Mouse (Mus musculus) gastrocnemius, postnatal 4 days (tissue): ENCODE measurements around the gene Zfp358. TPM values are rescaled to one million over a fixed set of nuclear protein-coding genes. Genes with fewer than 3 reads are reported as not detected.

Experiments used
- DNase-seq, 2 experiments: peaks; one replicate each; pipeline ENCODE4 v3.0.0; 2021 to 2022; ENCODE audit warnings: low spot score in 2 of 2, mixed read lengths in 2 of 2
- long read RNA-seq, 2 experiments: library from polyadenylated mRNA; stranded (forward); transcript quantifications; one replicate each; pipeline ENCODE4 v2.0.0; 2021
- total RNA-seq, 2 experiments: library from RNA; stranded (reverse); gene quantifications; 2 replicates each; pipeline ENCODE4 v1.2.3; 2021

Gene Zfp358
- 10 to 100 TPM; 22.3 to 23.6 TPM for total RNA-seq
- long read RNA-seq, experiment 1, transcript Zfp358-201 (2 exons, 1,999 nt): major isoform, 18 of 21 reads
- long read RNA-seq, experiment 1, partial matches to known transcripts: 0 of 21 reads
- long read RNA-seq, experiment 1, other reads (novel, unspliced or antisense): 0 of 21 reads
- long read RNA-seq, experiment 2, transcript Zfp358-201 (2 exons, 1,999 nt): major isoform, 22 of 26 reads
- long read RNA-seq, experiment 2, partial matches to known transcripts: 0 of 26 reads
- long read RNA-seq, experiment 2, other reads (novel, unspliced or antisense): 0 of 26 reads

- DNase-seq: peak; percentile 68 to 83
These were observed at the start of gene Zfp358 for GRCm38 (mm10) chr8:3492901-3493844. Gene Zfp358, plus strand, starts transcription at chr8:3493138.

- DNase-seq: no peak
These were observed 43.7 kb upstream of the Zfp358 start for GRCm38 (mm10) chr8:3449226-3449625.

GRCm38 (mm10) chr8:3450670-3451069 lies 42.3 kb upstream of the Zfp358 start:
- peak in 1 of 2 experiments; percentile 50 for DNase-seq

GRCm38 (mm10) chr8:3451992-3452391 lies 40.9 kb upstream of the Zfp358 start:
- no peak for DNase-seq

DNA sequence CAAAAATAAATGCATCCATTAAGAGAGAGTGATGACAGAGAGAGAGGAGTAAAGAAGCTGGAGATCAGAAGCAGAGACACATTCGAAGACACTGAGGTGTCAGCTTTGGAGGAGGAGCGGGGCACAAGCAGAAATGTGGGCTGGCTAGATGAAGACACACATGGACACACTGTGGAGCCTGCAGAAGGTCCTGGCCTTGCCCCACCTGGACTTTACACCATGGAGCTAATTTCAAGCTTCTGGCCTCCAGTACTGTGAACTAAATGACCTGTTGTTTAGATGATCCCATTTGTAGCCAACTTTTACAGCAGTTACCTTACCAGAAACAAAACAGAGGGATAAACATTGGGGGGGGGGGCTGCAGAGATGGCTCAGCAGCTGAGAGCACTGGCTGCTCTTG lies 29.7 kb upstream of the Zfp358 start:
- no peak for DNase-seq

GRCm38 (mm10) chr8:3464309-3464708 lies 28.6 kb upstream of the Zfp358 start:
- DNase-seq: peak in 1 of 2 experiments; percentile 29

GRCm38 (mm10) chr8:3467006-3467885 lies 25.7 kb upstream of the Zfp358 start, which contains the start of gene Pex11g:
Gene Pex11g, minus strand, starts transcription at chr8:3467680.
- DNase-seq: peak; percentile 93 to 98

DNA sequence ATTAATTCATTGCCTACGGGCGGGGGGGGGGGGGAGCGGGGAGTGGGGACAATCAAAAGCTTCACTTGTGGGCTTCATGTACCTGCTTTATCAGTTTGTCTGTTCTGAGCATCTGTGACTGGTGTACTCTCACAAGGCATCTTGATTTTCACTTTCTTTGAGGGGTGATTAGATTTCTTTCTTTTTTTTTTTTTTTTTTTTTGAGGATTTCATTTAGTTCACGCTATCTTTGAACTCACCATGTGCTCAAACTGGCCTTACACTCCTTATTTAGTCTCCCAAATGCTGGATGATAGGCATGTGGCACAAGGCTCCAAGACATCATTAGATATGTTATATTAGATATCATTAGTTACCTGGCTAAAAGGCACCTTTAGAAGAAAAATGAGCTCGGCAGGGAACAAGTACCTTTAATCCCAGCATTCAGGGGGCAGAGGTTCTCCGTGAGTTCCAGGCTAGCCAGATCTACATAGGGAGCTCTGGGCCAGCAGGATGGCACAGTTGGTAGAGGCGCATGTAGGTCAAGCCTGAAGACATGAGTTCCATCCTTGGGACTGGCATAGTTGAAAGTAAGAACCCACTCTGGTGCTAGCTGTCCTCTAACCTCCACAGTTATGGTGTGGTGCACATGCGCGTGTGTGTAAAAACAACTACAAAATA lies 24.9 kb upstream of the Zfp358 start:
- DNase-seq: no peak

- no peak for DNase-seq
These were observed 24.1 kb upstream of the Zfp358 start for GRCm38 (mm10) chr8:3468838-3469237.

DNA sequence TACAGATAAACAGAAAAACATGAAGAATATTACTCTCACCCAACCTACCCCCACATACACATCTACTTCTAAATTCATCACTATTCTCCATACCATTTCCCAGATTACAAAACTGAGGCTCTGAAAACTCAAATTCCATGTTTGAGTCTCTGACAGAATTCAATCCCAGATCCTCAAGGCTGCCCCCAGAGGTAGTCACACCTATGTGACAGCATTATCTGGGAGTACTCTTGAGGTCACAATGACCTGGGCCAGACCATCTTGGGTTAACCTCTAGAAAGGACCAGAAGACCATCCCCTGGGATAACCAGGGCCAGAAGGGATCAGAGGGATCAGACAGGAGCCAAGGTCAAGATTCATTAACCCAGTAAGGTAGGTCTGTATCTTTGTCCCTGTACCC lies 22.4 kb upstream of the Zfp358 start, which contains the start of gene Tex45:
Tex45 (plus strand) TSS at position 301 of the 400 bp plus-strand sequence.
- DNase-seq: no peak

DNA sequence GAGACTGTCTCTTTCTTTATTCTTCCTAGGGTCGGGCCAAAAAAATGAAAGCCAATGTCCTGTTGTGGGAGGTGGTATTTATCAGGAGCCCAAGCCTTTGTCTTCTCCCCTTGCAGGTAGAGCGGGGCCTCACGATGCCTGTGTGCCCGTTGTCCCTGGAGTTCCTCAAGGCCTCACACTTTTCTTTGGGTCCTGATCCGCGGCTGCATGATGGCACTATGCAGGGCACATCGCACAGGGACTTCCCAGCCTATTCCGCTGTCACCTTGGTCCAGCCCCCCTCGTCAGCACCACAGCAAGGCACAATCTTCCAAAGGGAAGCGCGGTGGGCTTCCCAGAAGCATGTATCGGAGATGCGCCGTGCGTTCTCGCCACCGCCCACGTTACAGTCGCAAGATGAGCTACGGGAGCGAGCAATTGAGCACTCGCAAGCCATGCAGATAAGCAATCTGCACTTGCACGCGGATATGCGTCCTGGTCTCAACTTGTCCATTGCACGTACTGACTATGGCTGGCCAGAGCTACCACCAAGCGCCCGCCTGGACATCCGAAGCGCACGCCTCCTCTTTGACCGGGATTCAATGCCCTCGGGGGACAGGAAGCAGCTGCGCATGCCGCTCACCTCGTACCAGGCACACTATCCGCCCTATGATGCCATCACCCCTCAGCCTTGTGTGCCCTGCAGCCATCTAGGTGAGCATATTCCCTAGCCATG lies 17.1 kb upstream of the Zfp358 start:
- DNase-seq: no peak

GRCm38 (mm10) chr8:3480221-3480785 lies 12.6 kb upstream of the Zfp358 start:
- no peak for DNase-seq

DNA sequence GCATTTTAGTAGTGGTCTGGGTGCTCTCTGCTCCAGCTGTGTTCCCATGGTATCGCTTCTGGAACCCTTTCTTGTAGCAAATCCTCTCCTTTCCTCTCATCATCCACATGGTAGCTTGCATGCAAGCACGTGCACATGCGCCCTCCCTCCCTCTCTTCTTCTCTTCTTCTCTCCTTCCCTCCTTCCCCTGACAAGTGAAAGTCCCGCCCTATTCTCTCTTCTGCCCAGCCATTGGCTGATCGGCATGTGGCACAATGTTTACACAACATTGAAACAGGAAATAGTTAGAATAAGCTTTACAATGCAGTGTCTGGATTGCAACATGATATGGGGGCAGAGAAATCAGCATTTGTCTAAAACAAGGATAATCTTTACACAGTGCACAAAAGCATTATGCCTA lies 11.3 kb upstream of the Zfp358 start:
- no peak for DNase-seq

GRCm38 (mm10) chr8:3482240-3482740 lies 10.6 kb upstream of the Zfp358 start:
- DNase-seq: no peak

DNA sequence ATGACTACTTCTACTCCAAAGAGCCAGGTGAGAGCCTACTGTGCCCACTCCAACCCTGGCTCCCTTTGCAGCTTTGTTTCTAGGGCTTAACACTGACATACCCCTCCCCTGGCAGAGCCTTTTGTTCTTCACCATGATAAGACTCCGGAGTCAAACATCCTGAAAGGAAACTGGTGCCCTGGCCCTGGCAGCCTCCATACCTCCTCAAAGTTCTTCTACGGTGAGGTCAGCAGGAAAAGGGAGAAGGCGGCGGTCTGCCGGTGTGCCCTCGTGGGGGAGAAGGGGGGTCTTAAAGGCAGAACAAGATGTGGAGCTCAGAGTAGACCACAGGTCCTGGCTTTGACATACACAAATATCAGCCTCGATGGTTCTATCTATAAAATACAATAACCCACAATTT lies 9.4 kb upstream of the Zfp358 start:
- no peak for DNase-seq

DNA sequence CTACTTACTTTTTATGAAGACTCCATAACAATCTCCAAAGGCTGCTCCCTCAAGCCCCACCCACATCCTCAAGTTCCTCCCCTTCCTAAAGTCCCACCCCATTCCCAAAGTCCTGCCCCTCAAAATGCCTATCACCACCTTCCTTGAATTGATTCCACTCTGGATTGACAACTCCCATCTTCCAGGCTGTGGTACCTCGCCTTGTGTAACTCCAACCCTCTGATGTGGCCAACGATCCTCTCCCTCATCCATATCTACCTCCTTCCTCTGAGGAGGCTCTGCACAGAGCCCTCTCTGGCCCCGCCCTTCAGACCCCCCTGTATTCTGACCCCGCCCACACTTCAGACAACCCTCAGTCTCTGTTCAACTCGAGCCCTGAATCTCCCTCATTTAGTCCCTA lies 7.7 kb upstream of the Zfp358 start:
- no peak for DNase-seq

DNA sequence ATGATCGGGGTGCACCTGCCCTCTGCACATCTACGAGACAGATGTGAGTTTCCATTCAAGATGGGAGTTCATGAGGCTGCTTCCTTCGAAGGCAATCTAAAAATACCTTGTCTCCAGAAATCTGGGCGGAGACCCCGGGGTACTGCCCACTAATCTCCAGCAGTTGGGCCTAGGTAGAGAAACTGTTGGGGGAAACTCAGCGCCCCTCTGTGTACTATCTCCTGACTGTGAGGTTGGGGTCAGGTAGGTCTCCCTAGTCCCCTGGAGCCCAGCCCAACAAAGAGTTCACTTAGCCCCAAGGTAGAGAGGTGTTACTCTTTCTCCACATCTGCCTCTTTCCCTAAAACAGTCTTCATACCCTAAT lies 889 bp downstream of the Zfp358 start:
- DNase-seq: no peak

DNA sequence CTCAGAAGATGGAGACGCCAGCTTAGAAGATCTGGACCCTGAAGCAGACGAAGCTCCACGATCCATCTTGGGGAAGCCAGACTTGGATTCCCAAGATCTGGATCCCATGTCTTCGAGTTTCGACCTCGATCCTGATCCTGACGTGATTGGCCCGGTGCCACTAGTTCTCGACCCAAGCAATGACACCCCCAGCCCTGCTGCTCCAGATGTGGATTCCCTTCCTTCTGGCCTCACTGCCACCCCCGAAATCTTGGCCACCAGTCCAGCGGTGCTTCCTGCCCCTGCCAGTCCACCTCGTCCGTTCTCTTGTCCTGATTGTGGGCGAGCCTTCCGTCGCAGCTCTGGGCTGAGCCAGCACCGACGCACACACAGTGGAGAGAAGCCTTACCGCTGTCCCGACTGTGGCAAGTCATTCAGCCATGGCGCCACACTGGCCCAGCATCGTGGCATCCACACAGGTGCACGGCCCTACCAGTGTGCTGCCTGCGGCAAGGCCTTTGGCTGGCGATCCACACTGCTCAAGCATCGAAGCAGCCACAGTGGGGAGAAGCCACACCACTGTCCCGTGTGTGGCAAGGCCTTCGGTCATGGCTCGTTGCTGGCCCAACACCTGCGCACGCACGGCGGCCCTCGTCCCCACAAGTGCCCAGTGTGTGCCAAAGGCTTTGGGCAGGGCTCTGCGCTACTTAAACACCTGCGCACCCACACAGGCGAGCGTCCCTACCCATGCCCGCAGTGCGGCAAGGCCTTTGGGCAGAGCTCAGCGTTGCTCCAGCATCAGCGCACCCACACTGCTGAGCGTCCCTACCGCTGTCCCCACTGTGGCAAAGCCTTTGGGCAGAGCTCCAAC lies 2.9 kb downstream of the Zfp358 start:
- no peak for DNase-seq

- DNase-seq: no peak
These were observed 3.5 kb downstream of the Zfp358 start for GRCm38 (mm10) chr8:3496428-3496748.
